Mouse (Mus musculus) limb, embryonic 15.5 days (tissue): ENCODE measurements around the gene Kif1c. TPM values are rescaled to one million over a fixed set of nuclear protein-coding genes. Genes with fewer than 3 reads are reported as not detected.
A peak's percentile ranks its signal among the peaks of the same experiment; 100 is the strongest.

ENCODE experiments used
- ATAC-seq: fragments of 200-750 bp; cut with Nextera tagmentation; 2 replicates; pipeline ENCODE4 v1.8.0; 2017; ENCODE audit warnings: low read depth, moderate TSS enrichment; ENCODE audit not compliant: insufficient number of reproducible peaks, low FRiP score, low TSS enrichment
- H3K27ac ChIP-seq: fragments of 300-500 bp; sonication (generic); 2 replicates; pipeline ENCODE4 v1.5.1; 2015; ENCODE audit warnings: moderate library complexity, mild to moderate bottlenecking, inconsistent platforms
- H3K27me3 ChIP-seq: fragments of 300-500 bp; sonication (generic); 2 replicates; pipeline ENCODE4 v1.6.1; 2015; ENCODE audit warnings: inconsistent platforms
- H3K36me3 ChIP-seq: fragments of 300-500 bp; sonication (generic); 2 replicates; pipeline ENCODE4 v1.6.1; 2015; ENCODE audit warnings: inconsistent platforms
- H3K4me1 ChIP-seq: fragments of 300-500 bp; sonication (generic); 2 replicates; pipeline ENCODE4 v1.6.1; 2015; ENCODE audit warnings: inconsistent platforms
- H3K4me2 ChIP-seq: fragments of 300-500 bp; sonication (generic); 2 replicates; pipeline ENCODE4 v1.6.1; 2015; ENCODE audit warnings: mild to moderate bottlenecking, inconsistent platforms
- H3K4me3 ChIP-seq: fragments of 300-500 bp; sonication (generic); 2 replicates; pipeline ENCODE4 v1.5.1; 2015; ENCODE audit warnings: mild to moderate bottlenecking, inconsistent platforms
- H3K9ac ChIP-seq: fragments of 300-500 bp; sonication (generic); 2 replicates; pipeline ENCODE4 v1.6.1; 2015; ENCODE audit warnings: inconsistent platforms
- H3K9me3 ChIP-seq: fragments of 300-500 bp; sonication (generic); 2 replicates; pipeline ENCODE4 v1.6.1; 2016; ENCODE audit warnings: inconsistent platforms
- WGBS: fragments of 180-500 bp; shearing (Covaris S2); methylation state at CpG from one replicate; pipeline ENCODE4 v1.1.7; 2015; 5-methylcytosine and 5-hydroxymethylcytosine counted together
- polyA plus RNA-seq: library from polyadenylated mRNA; unstranded; fragments of >200 nt; fragmentation: Nextera tagmentation; extraction: Ambion mirVana; gene quantifications from 2 replicates; pipeline ENCODE4 v1.2.1, GENCODE M21; 2015

Gene Kif1c
- polyA plus RNA-seq, 1 experiment from 2014 or later: 5.3 TPM

DNA sequence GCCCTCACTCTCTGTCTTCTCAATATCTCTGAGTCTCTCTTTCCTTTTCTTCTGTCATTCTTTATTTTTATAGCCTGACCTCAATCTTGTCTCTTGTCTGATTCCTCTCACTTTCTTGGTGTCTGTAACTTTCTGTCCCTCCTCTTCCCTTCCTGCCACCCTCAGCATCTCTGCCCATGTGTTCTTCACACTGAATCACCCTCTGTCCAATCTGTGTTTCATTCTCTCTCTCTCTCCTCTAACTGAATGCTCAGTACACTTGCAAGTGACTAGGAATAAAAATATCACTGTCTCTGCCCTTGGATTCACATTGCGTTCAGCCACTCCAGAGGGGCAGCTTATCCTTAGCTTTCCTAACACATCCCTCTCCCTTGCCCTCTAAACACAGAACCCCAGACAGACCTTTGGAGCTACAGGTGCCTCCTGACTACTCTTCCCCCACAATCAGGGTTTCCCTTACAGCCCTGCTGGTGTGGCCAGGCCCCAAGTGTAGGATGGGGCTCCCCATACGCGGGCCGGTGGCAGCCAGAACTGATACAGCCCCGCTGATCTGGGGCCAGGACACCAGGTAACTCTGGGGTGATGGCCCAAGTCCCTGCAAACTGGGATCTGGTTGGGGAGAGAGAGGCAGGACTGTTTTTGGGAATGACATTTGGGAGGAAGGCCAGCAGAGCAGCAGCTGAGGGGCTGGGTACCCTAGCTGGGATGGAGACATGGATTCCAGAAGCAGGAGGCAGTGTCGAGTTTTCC, 1.8 kb downstream of the Kif1c start:
- ATAC-seq: no peak
- 76% methylated on average over 6 of the region's 6 CpGs for WGBS
- H3K4me3 ChIP-seq: peak overlapping the region; percentile 92
- peak overlapping the region; percentile 93; the same call in 1 of the 2 replicates for H3K9ac ChIP-seq
- H3K4me2 ChIP-seq: peak overlapping the region; percentile 86
- no peaks in the 10 kb centered on the region for H3K9me3 ChIP-seq
- peaks cover 29% of the 10 kb centered on the region for H3K4me1 ChIP-seq
- H3K27me3 ChIP-seq: no peaks in the 10 kb centered on the region
- peaks cover 41% of the 10 kb centered on the region for H3K36me3 ChIP-seq
- H3K27ac ChIP-seq: no peak overlapping the region; the same call in 1 of the 2 replicates

DNA sequence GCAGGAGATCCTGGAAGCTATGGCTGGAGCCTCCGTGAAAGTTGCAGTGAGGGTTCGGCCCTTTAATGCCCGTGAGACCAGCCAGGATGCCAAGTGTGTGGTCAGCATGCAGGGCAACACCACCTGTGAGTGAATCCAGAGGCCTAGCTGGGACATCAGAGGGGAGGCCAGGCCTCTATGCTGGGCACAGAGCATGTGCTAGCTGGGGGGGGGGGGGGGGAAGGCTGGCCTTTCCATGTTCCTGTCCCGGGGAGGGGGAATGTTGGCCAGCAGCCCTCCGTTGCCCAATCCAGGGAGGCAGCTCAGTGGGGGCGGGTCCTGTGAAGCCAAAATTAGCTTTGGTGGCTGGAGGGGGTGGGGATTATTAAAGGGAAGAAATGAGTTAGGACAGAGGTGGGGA, 2.4 kb downstream of the Kif1c start:
- peak overlapping the region; percentile 33; the same call in 1 of the 2 replicates for H3K9ac ChIP-seq

DNA sequence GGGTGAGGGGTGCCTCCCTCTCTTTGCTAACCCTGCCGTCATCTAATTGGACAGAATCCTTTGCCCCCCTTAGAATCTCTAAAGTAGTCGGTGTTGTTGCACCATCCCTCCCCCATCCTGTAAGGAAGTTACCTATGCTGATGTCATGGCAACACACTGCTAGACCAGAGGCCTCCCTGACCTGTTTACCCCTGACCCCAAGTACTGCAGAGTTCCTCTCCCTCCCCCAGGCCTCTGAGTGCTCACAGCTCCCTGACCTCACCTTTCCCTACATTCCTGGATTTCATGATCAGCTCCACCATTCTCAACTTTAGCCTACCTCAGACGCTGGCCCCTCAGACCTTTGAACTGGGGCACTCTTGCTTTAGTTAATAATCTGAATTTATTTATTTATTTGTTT, 5.8 kb downstream of the Kif1c start:
- no peak overlapping the region for H3K9ac ChIP-seq
- peaks cover 24% of the 10 kb centered on the region for H3K4me1 ChIP-seq
- no peak overlapping the region for H3K4me3 ChIP-seq
- H3K36me3 ChIP-seq: peaks cover 79% of the 10 kb centered on the region
- no peak overlapping the region for H3K4me2 ChIP-seq
- WGBS: 73% methylated on average over 3 of the region's 3 CpGs
- no peak overlapping the region for H3K27ac ChIP-seq
- ATAC-seq: no peak
- H3K9me3 ChIP-seq: no peaks in the 10 kb centered on the region
- no peaks in the 10 kb centered on the region for H3K27me3 ChIP-seq

More for the DNA sequence above, 2.4 kb downstream of the Kif1c start:
- Histone ChIP-seq H3K36me3 (peaks cover 48% of the 10 kb centered on the region), H3K27me3 (no peaks in the 10 kb centered on the region), H3K27ac (no peak overlapping the region; the same call in 1 of the 2 replicates), H3K9me3 (no peaks in the 10 kb centered on the region), H3K4me3 (no peak overlapping the region), H3K4me1 (peaks cover 29% of the 10 kb centered on the region), H3K4me2 (0 out of 2 replicates have a peak overlapping the region, but pooled peaks have one; percentile 7)
- 58% methylated on average over 5 of the region's 6 CpGs for WGBS
- no peak for ATAC-seq

DNA sequence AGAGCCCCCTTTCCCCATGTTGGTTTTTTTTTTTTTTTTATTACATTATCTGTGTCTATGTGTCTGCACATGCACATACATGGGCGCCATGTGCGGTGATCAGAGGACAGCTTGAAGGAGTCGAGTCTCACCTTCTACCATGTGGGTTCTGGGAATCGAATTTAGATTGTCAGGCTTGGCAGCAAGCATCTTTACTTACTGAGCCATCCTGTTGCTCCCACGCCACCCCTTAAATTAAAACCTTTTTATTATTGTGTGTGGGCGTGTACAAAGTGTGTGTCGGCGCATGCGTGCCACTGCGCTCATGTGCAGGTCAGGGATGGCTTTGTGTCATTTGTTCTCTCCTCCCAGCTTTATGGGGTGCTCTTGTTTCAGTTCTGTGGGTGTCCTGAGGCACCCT, 10.7 kb downstream of the Kif1c start:
- H3K4me3 ChIP-seq: no peak overlapping the region
- no peaks in the 10 kb centered on the region for H3K9me3 ChIP-seq
- H3K27me3 ChIP-seq: no peaks in the 10 kb centered on the region
- H3K4me2 ChIP-seq: no peak overlapping the region
- 93% methylated on average over 10 of the region's 10 CpGs for WGBS
- H3K4me1 ChIP-seq: no peaks in the 10 kb centered on the region
- ATAC-seq: no peak
- H3K27ac ChIP-seq: no peak overlapping the region
- peaks cover 81% of the 10 kb centered on the region for H3K36me3 ChIP-seq
- no peak overlapping the region for H3K9ac ChIP-seq

DNA sequence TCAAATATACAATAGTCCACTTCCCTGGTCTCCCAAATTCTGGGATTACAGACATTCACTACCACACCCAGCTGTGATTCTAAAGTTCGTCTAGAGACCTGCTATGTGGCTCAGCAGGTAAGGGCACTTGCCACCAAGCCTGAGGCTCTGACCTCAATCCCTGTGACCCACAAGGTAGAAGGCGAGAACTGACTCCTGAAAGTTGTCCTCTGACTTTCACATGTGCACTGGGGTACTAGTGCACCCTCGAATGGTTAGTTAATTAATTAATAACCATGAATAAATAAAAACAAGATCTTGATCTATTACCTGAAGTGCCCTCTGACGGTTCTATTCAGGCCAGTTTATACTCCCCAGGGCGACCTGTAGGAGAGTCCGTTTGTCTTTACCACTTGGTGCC, 12.9 kb downstream of the Kif1c start:
- Histone ChIP-seq H3K27ac (no peak overlapping the region), H3K9me3 (no peaks in the 10 kb centered on the region), H3K4me1 (no peaks in the 10 kb centered on the region), H3K36me3 (peaks cover 81% of the 10 kb centered on the region), H3K4me3 (no peak overlapping the region), H3K9ac (no peak overlapping the region), H3K4me2 (no peak overlapping the region), H3K27me3 (no peaks in the 10 kb centered on the region)
- ATAC-seq: no peak
- 85% methylated on average over 6 of the region's 6 CpGs for WGBS

DNA sequence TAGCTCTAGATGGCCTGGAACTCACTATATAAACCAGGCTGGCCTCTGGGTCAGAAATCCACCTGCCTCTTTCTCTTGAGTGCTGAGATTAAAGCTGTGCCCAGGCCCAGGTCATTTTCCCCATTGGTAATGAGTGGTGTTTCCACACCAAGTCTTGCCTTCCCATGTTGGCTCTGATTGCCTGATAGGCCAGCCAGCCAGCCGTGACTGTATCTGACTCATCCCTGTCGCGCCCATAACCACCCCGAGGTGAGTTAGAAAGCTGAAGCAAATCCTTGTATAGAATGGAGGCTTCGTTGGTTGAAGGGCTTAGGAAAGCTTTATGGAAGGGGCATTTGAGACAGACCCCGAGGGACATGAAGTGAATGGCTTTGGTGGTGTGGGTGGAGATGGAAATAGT, 15.5 kb downstream of the Kif1c start:
- Histone ChIP-seq H3K4me2 (no peak overlapping the region), H3K27me3 (no peaks in the 10 kb centered on the region), H3K4me3 (no peak overlapping the region), H3K27ac (no peak overlapping the region), H3K36me3 (peaks cover 83% of the 10 kb centered on the region), H3K9ac (no peak overlapping the region), H3K9me3 (no peaks in the 10 kb centered on the region), H3K4me1 (no peaks in the 10 kb centered on the region)
- no peak for ATAC-seq
- WGBS: 87% methylated on average over 6 of the region's 6 CpGs

DNA sequence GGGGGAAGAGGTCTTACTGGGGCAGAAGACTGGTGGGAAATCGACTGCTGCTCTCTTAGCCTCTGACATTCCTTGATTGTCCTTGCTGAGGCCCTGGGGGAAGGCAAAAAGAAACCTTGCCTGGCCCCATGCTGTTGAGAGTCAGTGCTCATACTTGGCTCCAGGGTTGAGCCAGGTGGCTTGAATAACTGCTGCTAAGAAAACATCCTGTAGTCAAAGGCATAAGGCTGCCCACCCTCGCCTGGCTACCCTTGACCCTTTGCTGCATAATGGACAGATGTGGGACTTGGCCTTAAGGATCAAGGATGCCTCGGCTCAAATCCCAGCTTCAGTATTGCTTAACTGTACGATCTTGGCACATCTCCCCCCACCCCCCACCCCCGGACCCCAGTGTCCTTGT, 18.1 kb downstream of the Kif1c start:
- Histone ChIP-seq H3K36me3 (peaks cover 86% of the 10 kb centered on the region), H3K27me3 (no peaks in the 10 kb centered on the region), H3K9ac (no peak overlapping the region), H3K9me3 (no peaks in the 10 kb centered on the region), H3K27ac (no peak overlapping the region), H3K4me3 (no peak overlapping the region), H3K4me1 (no peaks in the 10 kb centered on the region), H3K4me2 (no peak overlapping the region)
- WGBS: 81% methylated on average over 5 of the region's 5 CpGs
- no peak for ATAC-seq

DNA sequence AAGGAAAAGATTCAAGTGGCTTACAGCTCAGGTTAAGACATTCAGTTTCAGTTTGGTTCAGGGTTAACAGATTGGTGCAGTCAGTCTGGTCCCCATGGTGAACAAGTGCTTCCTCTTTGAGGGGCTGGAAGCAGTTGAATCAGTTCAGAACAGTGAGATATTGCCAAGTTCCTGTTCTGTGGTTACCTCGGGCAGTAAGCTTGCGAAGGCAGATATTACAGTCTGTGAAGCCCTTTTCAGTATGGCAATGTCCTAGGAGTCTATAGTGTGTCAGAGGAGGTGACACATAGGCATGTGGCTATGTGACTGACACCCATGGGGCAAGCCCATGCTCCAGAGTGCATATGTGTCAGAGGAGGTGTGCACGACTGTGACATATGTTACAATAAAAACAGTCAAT, 20.2 kb downstream of the Kif1c start:
- Histone ChIP-seq H3K4me3 (no peak overlapping the region), H3K27ac (no peak overlapping the region), H3K27me3 (no peaks in the 10 kb centered on the region), H3K9me3 (no peaks in the 10 kb centered on the region), H3K4me1 (no peaks in the 10 kb centered on the region), H3K9ac (no peak overlapping the region), H3K36me3 (peaks cover 95% of the 10 kb centered on the region), H3K4me2 (no peak overlapping the region)
- no peak for ATAC-seq
- WGBS: 77% methylated on average over 3 of the region's 3 CpGs

DNA sequence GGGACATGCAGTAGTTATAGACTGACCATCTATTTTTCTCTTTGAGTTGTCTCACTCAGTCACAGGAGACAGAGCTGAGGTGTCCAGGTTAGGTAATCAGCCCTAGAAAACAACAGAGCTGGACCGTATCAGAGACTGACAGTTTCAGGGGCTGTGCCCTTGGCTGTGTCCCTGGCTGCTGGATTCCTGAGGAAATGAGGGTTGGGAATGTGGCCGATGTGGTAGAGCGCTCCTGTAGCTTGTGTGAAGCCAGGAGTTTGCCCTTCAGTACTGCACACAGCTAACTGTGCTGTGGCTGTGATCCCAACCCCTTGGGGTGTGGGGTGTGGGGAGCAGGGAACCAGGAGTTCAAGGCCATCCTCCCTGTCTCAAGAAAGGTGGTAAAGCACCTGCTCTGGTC, 20.7 kb downstream of the Kif1c start:
- Histone ChIP-seq H3K9ac (no peak overlapping the region), H3K4me1 (no peaks in the 10 kb centered on the region), H3K4me2 (no peak overlapping the region), H3K36me3 (peaks cover 96% of the 10 kb centered on the region), H3K4me3 (no peak overlapping the region), H3K27ac (no peak overlapping the region), H3K9me3 (no peaks in the 10 kb centered on the region), H3K27me3 (no peaks in the 10 kb centered on the region)
- 96% methylated on average over 3 of the region's 3 CpGs for WGBS
- no peak for ATAC-seq

DNA sequence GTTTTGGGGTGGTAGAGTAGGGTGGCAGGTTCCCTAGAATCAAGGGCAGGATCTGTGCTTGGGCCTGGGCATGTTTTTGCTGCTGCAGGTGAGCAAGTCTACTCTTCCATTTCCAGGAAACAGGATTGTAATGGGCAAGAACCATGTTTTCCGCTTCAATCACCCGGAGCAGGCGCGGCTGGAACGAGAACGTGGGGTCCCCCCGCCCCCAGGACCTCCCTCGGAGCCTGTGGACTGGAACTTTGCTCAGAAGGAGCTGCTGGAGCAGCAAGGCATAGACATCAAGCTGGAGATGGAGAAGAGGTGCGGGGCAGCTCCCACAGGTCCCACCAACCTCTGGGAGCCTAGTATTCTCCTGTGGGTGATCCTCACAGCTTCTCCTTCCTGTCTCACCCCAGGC, 24.4 kb downstream of the Kif1c start:
- WGBS: 95% methylated on average over 9 of the region's 9 CpGs
- no peak overlapping the region for H3K4me3 ChIP-seq
- H3K9me3 ChIP-seq: no peaks in the 10 kb centered on the region
- no peaks in the 10 kb centered on the region for H3K27me3 ChIP-seq
- no peak overlapping the region for H3K9ac ChIP-seq
- H3K27ac ChIP-seq: no peak overlapping the region
- peaks cover 89% of the 10 kb centered on the region for H3K36me3 ChIP-seq
- H3K4me1 ChIP-seq: no peaks in the 10 kb centered on the region
- H3K4me2 ChIP-seq: no peak overlapping the region
- ATAC-seq: no peak

DNA sequence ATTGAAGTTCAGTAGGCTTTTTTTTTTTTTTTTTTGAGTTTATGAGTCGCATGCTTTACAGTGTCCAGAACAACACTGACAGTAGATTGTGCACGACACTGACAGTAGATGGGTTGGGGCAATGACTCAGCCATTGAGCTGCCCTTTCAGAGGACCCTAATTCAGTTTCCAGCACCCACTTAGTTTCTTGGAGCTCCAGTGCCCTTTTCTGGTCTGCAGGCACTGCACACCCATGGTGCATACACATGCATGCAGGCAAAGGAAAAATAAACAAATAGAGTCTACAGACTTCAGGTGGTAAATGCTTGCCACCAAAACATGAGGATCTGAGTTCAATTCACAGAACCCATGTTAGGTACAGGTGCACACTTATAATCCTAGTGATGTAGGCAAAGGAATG, 26.2 kb downstream of the Kif1c start:
- Histone ChIP-seq H3K27ac (no peak overlapping the region), H3K36me3 (peaks cover 72% of the 10 kb centered on the region), H3K4me1 (no peaks in the 10 kb centered on the region), H3K27me3 (no peaks in the 10 kb centered on the region), H3K4me3 (no peak overlapping the region), H3K9ac (no peak overlapping the region), H3K9me3 (no peaks in the 10 kb centered on the region), H3K4me2 (no peak overlapping the region)
- WGBS: 82% methylated on average over 2 of the region's 2 CpGs
- ATAC-seq: no peak

DNA sequence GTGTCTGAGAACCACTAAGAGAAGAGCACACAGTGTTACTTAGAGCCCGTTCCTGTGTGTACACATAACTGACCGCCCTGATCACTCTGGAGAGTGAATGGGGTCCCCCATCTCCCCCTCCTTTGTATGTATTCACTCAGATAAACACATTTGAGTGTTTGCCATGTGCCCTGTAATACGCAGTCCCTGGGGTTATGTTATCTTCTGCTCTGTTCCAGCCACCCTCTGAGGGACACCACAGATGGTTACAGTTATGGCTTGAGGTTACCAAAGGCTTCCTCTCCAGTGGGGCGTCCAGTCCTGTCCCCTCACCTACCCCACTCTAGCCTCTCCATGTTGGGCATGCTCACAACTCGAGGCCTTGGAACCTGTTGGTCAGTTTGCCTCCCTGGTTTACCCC, 27.0 kb downstream of the Kif1c start:
- no peaks in the 10 kb centered on the region for H3K27me3 ChIP-seq
- peaks cover 64% of the 10 kb centered on the region for H3K36me3 ChIP-seq
- H3K9me3 ChIP-seq: no peaks in the 10 kb centered on the region
- no peaks in the 10 kb centered on the region for H3K4me1 ChIP-seq
- H3K27ac ChIP-seq: no peak overlapping the region
- H3K4me3 ChIP-seq: no peak overlapping the region
- H3K4me2 ChIP-seq: no peak overlapping the region
- WGBS: 93% methylated on average over 5 of the region's 5 CpGs
- H3K9ac ChIP-seq: no peak overlapping the region
- ATAC-seq: no peak
